Comparison of ENCODE assay signal across 11 mouse cellular contexts in the genomic region with DNA sequence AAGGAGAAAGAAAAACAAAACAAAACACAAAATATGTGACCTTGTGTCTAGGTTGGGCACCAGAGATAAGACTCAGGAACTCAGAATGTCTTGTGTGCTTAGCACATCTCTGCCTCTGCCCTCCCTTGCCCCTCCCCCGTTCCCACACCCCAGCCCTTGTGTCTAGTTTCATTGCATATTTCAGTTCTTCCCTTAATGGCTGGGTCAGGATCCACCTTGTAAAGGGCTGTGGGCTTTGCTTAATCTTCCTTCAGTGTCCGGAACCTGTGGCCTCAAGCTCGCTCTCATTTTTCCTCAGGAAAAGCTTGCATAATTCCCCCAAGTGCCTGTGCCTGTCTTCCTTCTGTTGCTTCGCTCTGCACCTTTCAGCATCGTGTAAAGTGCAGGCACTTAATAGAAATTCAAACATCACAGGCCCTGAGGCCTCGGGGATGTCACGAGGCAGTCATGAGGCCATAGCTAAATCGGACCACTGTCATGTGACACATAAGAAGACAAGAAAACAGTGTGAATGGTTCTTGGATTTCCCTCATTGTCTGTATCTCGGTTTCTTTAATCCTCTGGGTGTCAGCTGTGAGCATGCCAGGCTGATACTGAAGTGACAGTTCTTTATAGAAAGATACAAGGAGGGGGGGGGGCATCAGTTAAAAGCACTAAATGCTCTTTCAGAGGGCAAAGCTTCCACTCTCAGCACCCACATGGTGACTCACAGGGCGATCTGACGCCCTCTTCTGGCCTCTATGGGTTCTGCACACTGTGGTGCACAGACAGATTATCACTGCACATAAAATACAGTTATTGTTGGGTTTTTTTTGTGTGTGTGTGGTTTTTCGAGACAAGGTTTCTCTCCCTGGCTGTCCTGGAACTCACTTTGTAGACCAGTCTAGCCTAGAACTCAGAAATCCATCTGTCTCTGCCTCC. TPM values are rescaled to one million over a fixed set of nuclear protein-coding genes. Genes with fewer than 3 reads are reported as not detected.
DNase-seq lines count a peak whose midpoint lies in the region; ATAC-seq and TF ChIP-seq lines count a peak whose summit lies in the region.
"Had no signal": no experiment of that assay in that cellular context is flagged by ENCODE, and none has a peak within 500 bp of the region (broad histone marks: within the 10 kb centered on the region; RNA-seq: fewer than 3 reads in every experiment).

No protein-coding gene starts in this region.

- no peak overlapping the region for H3K4me2 ChIP-seq in hindbrain, embryonic 13.5 days
- H3K4me2 ChIP-seq in hindbrain, embryonic 11.5 days (replicated peaks; ENCODE audit: low read depth, low read length): no peak overlapping the region
- H3K4me2 ChIP-seq in intestine, embryonic 15.5 days (replicated peaks): no peak overlapping the region
- no peak overlapping the region for H3K4me2 ChIP-seq in midbrain, embryonic 12.5 days (replicated peaks)
- H3K4me2 ChIP-seq: limb, embryonic 13.5 days; neural tube, embryonic 12.5 days had no signal

- ATAC-seq in hindbrain, embryonic 13.5 days (ENCODE audit: low FRiP score): no peak
- no peak for ATAC-seq in hindbrain, embryonic 11.5 days (ENCODE audit: low FRiP score)
- ATAC-seq in intestine, embryonic 15.5 days: peak; percentile 61; the same call in 1 of the 2 replicates
- ATAC-seq in midbrain, embryonic 12.5 days (ENCODE audit: low FRiP score, low read depth): no peak

- H3K4me3 ChIP-seq in hindbrain, embryonic 13.5 days: no peak overlapping the region
- H3K4me3 ChIP-seq in hindbrain, embryonic 11.5 days (ENCODE audit: low read depth, low read length): no peak overlapping the region
- peak overlapping the region in 1 of 2 experiments; percentile 18; a peak in 1 of 4 replicates for H3K4me3 ChIP-seq in ES-E14 (ENCODE audit: insufficient read depth in 1 of 2, low read depth in 1 of 2, low read length in 2 of 2, poor library complexity in 1 of 2, severe bottlenecking in 1 of 2)
- no peak overlapping the region for H3K4me3 ChIP-seq in intestine, embryonic 15.5 days (replicated peaks)
- H3K4me3 ChIP-seq in midbrain, embryonic 12.5 days: no peak overlapping the region
- H3K4me3 ChIP-seq: limb, embryonic 13.5 days; neural tube, embryonic 12.5 days had no signal

- in situ Hi-C loops in ES-E14 (cut with MboI; ENCODE audit: low sequenced_read_pairs in 2 of 2, unreplicated experiment in 2 of 2): no loop called here

- no peaks in the 10 kb centered on the region for H3K9me3 ChIP-seq in hindbrain, embryonic 13.5 days
- H3K9me3 ChIP-seq in hindbrain, embryonic 11.5 days (ENCODE audit: control insufficient read depth, low read length): no peaks in the 10 kb centered on the region
- no peaks in the 10 kb centered on the region for H3K9me3 ChIP-seq in ES-E14 (ENCODE audit: control insufficient read depth, insufficient read depth, low read depth, low read length)
- no peaks in the 10 kb centered on the region for H3K9me3 ChIP-seq in intestine, embryonic 15.5 days
- H3K9me3 ChIP-seq in midbrain, embryonic 12.5 days: no peaks in the 10 kb centered on the region
- H3K9me3 ChIP-seq: limb, embryonic 13.5 days; neural tube, embryonic 12.5 days had no signal

- H3K36me3 ChIP-seq in hindbrain, embryonic 13.5 days: peaks cover 8% of the 10 kb centered on the region
- no peaks in the 10 kb centered on the region for H3K36me3 ChIP-seq in hindbrain, embryonic 11.5 days (ENCODE audit: control insufficient read depth, insufficient read depth, low read length)
- peaks cover 4% of the 10 kb centered on the region; the same call in 1 of the 2 replicates for H3K36me3 ChIP-seq in ES-E14 (ENCODE audit: control insufficient read depth, insufficient read depth, low read length, poor library complexity, severe bottlenecking)
- no peaks in the 10 kb centered on the region for H3K36me3 ChIP-seq in intestine, embryonic 15.5 days
- no peaks in the 10 kb centered on the region for H3K36me3 ChIP-seq in midbrain, embryonic 12.5 days
- H3K36me3 ChIP-seq: limb, embryonic 13.5 days; neural tube, embryonic 12.5 days had no signal

- 67% methylated on average over 12 of the region's 12 CpGs for WGBS in hindbrain, embryonic 13.5 days
- 82% methylated on average over 12 of the region's 12 CpGs for WGBS in hindbrain, embryonic 11.5 days
- 64% methylated on average over 12 of the region's 12 CpGs for WGBS in intestine, embryonic 15.5 days
- 60% methylated on average over 12 of the region's 12 CpGs for WGBS in midbrain, embryonic 12.5 days

- H3K9ac ChIP-seq in hindbrain, embryonic 13.5 days: no peak overlapping the region
- no peak overlapping the region for H3K9ac ChIP-seq in hindbrain, embryonic 11.5 days (ENCODE audit: low read depth, low read length)
- H3K9ac ChIP-seq in ES-E14 (ENCODE audit: insufficient read depth, low read depth, low read length, poor library complexity, severe bottlenecking): peak overlapping the region; percentile 49
- no peak overlapping the region for H3K9ac ChIP-seq in intestine, embryonic 15.5 days
- no peak overlapping the region for H3K9ac ChIP-seq in midbrain, embryonic 12.5 days (replicated peaks)
- H3K9ac ChIP-seq: limb, embryonic 13.5 days; neural tube, embryonic 12.5 days had no signal

- H3K4me1 ChIP-seq in hindbrain, embryonic 13.5 days (replicated peaks): no peaks in the 10 kb centered on the region
- H3K4me1 ChIP-seq in hindbrain, embryonic 11.5 days (replicated peaks; ENCODE audit: control insufficient read depth, insufficient read depth, low read length): no peaks in the 10 kb centered on the region
- peaks cover 4 to 39% of the 10 kb centered on the region in 2 experiments; a peak in 3 of 4 replicates for H3K4me1 ChIP-seq in ES-E14 (ENCODE audit: control insufficient read depth in 2 of 2, insufficient read depth in 2 of 2, low read length in 2 of 2, poor library complexity in 1 of 2)
- H3K4me1 ChIP-seq in intestine, embryonic 15.5 days (replicated peaks): peaks cover 2% of the 10 kb centered on the region
- H3K4me1 ChIP-seq in midbrain, embryonic 12.5 days: peaks cover 3% of the 10 kb centered on the region
- H3K4me1 ChIP-seq: limb, embryonic 13.5 days; neural tube, embryonic 12.5 days had no signal

- 0 out of 2 replicates have a peak overlapping the region, but pooled peaks have one; percentile 12 for H3K27ac ChIP-seq in hindbrain, embryonic 13.5 days
- H3K27ac ChIP-seq in hindbrain, embryonic 11.5 days (ENCODE audit: low read depth, low read length): no peak overlapping the region
- H3K27ac ChIP-seq in ES-E14 (ENCODE audit: insufficient read depth, low read depth, low read length, poor library complexity, severe bottlenecking): peak overlapping the region; percentile 69
- H3K27ac ChIP-seq in intestine, embryonic 15.5 days: peak overlapping the region; percentile 36; the same call in 1 of the 2 replicates
- peak overlapping the region; percentile 52 for H3K27ac ChIP-seq in midbrain, embryonic 12.5 days (replicated peaks)
- H3K27ac ChIP-seq: limb, embryonic 13.5 days; neural tube, embryonic 12.5 days had no signal

- DNase-seq in hindbrain, embryonic 11.5 days (ENCODE audit: low spot score): no peak
- DNase-seq in ES-E14 (ENCODE audit: low read depth, low spot score): no peak
- no peak for DNase-seq in adrenal gland, postnatal 10 days
- DNase-seq in left cerebral cortex, adult 9 months (ENCODE audit: low spot score in 2 of 2): no peak
- DNase-seq in right cerebral cortex, adult 2 months (ENCODE audit: low spot score in 2 of 2): no peak
- DNase-seq: gastrocnemius, postnatal 36 days had no signal

- no peaks in the 10 kb centered on the region for H3K27me3 ChIP-seq in hindbrain, embryonic 13.5 days
- H3K27me3 ChIP-seq in hindbrain, embryonic 11.5 days (ENCODE audit: control insufficient read depth, insufficient read depth, low read length): no peaks in the 10 kb centered on the region
- H3K27me3 ChIP-seq in intestine, embryonic 15.5 days (replicated peaks): no peaks in the 10 kb centered on the region
- no peaks in the 10 kb centered on the region for H3K27me3 ChIP-seq in midbrain, embryonic 12.5 days
- H3K27me3 ChIP-seq: neural tube, embryonic 12.5 days had no signal

TF ChIP-seq in ES-E14, 5 proteins besides CTCF, POLR2A, EP300 and RAD21:
- TF ChIP-seq CHD2 (IDR thresholded peaks at IDR 0.05; ENCODE audit: low read depth, low read length) (no peak), HCFC1 (IDR thresholded peaks at IDR 0.05; ENCODE audit: borderline replicate concordance, insufficient read depth, low read length) (no peak), MAFK (IDR thresholded peaks at IDR 0.05; ENCODE audit: insufficient read depth, low read depth, low read length) (no peak), ZC3H11A (IDR thresholded peaks at IDR 0.05; ENCODE audit: borderline replicate concordance, low read depth, low read length) (no peak), ZNF384 (IDR thresholded peaks at IDR 0.05; ENCODE audit: low read depth, low read length) (no peak)
TF ChIP-seq in ES-E14: peak in this region for 0.

RNA-seq across cellular contexts. Expression of gene Rpl3, which starts 14.1 kb away (rescaled TPM):
- 613 and 622 TPM in 2 replicates for polyA plus RNA-seq in hindbrain, embryonic 13.5 days (2015; fragmentation: Nextera tagmentation; extraction: Ambion mirVana)
- 1,014 and 1,045 TPM in 2 replicates for polyA plus RNA-seq in hindbrain, embryonic 11.5 days (2014; fragmentation: Nextera tagmentation; extraction: Ambion mirVana)
- total RNA-seq in ES-E14 (2012; rRNA removed): 1,661 and 1,803 TPM in 2 replicates
- 1,109 and 1,134 TPM in 2 replicates for polyA plus RNA-seq in intestine, embryonic 15.5 days (2015; fragmentation: Nextera tagmentation; extraction: Ambion mirVana)
- polyA plus RNA-seq in midbrain, embryonic 12.5 days (2016; fragmentation: Nextera tagmentation; extraction: Ambion mirVana): 652 and 673 TPM in 2 replicates
- 100 to 1,000 TPM; 672 to 709 TPM for total RNA-seq in adrenal gland, postnatal 10 days (2021)

RNA-seq across cellular contexts. Expression of gene Syngr1, which starts 14.6 kb away (rescaled TPM):
- polyA plus RNA-seq in hindbrain, embryonic 13.5 days (2015; fragmentation: Nextera tagmentation; extraction: Ambion mirVana): 27.9 and 28.3 TPM in 2 replicates
- polyA plus RNA-seq in hindbrain, embryonic 11.5 days (2014; fragmentation: Nextera tagmentation; extraction: Ambion mirVana): 7.3 and 8.9 TPM in 2 replicates
- total RNA-seq in ES-E14 (2012; rRNA removed): 78.8 and 105 TPM in 2 replicates
- 18.2 and 18.7 TPM in 2 replicates for polyA plus RNA-seq in intestine, embryonic 15.5 days (2015; fragmentation: Nextera tagmentation; extraction: Ambion mirVana)
- 10.8 and 10.9 TPM in 2 replicates for polyA plus RNA-seq in midbrain, embryonic 12.5 days (2016; fragmentation: Nextera tagmentation; extraction: Ambion mirVana)
- 10 to 100 TPM; 30.2 to 35.0 TPM for total RNA-seq in adrenal gland, postnatal 10 days (2021)

RNA-seq across cellular contexts. Expression of gene Tab1, which starts 27.2 kb away (rescaled TPM):
- polyA plus RNA-seq in hindbrain, embryonic 13.5 days (2015; fragmentation: Nextera tagmentation; extraction: Ambion mirVana): 38.3 and 41.2 TPM in 2 replicates
- polyA plus RNA-seq in hindbrain, embryonic 11.5 days (2014; fragmentation: Nextera tagmentation; extraction: Ambion mirVana): 21.6 and 24.7 TPM in 2 replicates
- 16.6 and 24.3 TPM in 2 replicates for total RNA-seq in ES-E14 (2012; rRNA removed)
- polyA plus RNA-seq in intestine, embryonic 15.5 days (2015; fragmentation: Nextera tagmentation; extraction: Ambion mirVana): 28.5 and 29.0 TPM in 2 replicates
- polyA plus RNA-seq in midbrain, embryonic 12.5 days (2016; fragmentation: Nextera tagmentation; extraction: Ambion mirVana): 41.9 and 43.6 TPM in 2 replicates
- 10 to 100 TPM; 16.3 to 28.9 TPM for total RNA-seq in adrenal gland, postnatal 10 days (2021)
